Mouse (Mus musculus) hindbrain, embryonic 16.5 days (tissue): ENCODE measurements at regions not wholly inside any gene's neighbourhood (a gene's known extent, or its start where the extent isn't known, plus 50 kb on each side); places are given as distances from the start of the nearest gene placed in this dataset.
A peak's percentile ranks its signal among the peaks of the same experiment; 100 is the strongest.

Source experiments
- ATAC-seq: fragments of 200-750 bp; cut with Nextera tagmentation; 2 replicates; pipeline ENCODE4 v1.8.0; 2017; ENCODE audit warnings: moderate TSS enrichment, moderate library complexity
- H3K27ac ChIP-seq: fragments of 300-500 bp; sonication (generic); 2 replicates; pipeline ENCODE4 v1.5.1; 2014; ENCODE audit warnings: low read depth, mild to moderate bottlenecking, control low read depth, low read length, moderate library complexity
- H3K27me3 ChIP-seq: fragments of 300-500 bp; sonication (generic); replicated peaks from 2 replicates; pipeline ENCODE4 v1.6.1; 2014; ENCODE audit warnings: low read length; ENCODE audit not compliant: control insufficient read depth, insufficient read depth
- H3K36me3 ChIP-seq: fragments of 300-500 bp; sonication (generic); 2 replicates; pipeline ENCODE4 v1.6.1; 2014; ENCODE audit warnings: mild to moderate bottlenecking, low read length, moderate library complexity, mixed read lengths; ENCODE audit not compliant: control insufficient read depth, insufficient read depth
- H3K4me1 ChIP-seq: fragments of 300-500 bp; sonication (generic); 2 replicates; pipeline ENCODE4 v1.6.1; 2014; ENCODE audit warnings: low read depth, low read length; ENCODE audit not compliant: control insufficient read depth, insufficient read depth
- H3K4me2 ChIP-seq: fragments of 300-500 bp; sonication (generic); 2 replicates; pipeline ENCODE4 v1.6.1; 2014; ENCODE audit warnings: mild to moderate bottlenecking, low read length, control low read depth, moderate library complexity
- H3K4me3 ChIP-seq: fragments of 300-500 bp; sonication (generic); 2 replicates; pipeline ENCODE4 v1.5.1; 2014; ENCODE audit warnings: mild to moderate bottlenecking, low read length, control low read depth, moderate library complexity
- H3K9ac ChIP-seq: fragments of 300-500 bp; sonication (generic); 2 replicates; pipeline ENCODE4 v1.6.1; 2014; ENCODE audit warnings: low read depth, mild to moderate bottlenecking, control low read depth, low read length, moderate library complexity
- H3K9me3 ChIP-seq: fragments of 300-500 bp; sonication (generic); 2 replicates; pipeline ENCODE4 v1.6.1; 2014; ENCODE audit warnings: mild to moderate bottlenecking, low read length, moderate library complexity; ENCODE audit not compliant: control insufficient read depth
- WGBS: fragments of 180-500 bp; shearing (Covaris S2); extraction: QIAGEN DNeasy Blood & Tissue Kit; methylation state at CpG from one replicate; pipeline ENCODE4 v1.1.7; 2014; 5-methylcytosine and 5-hydroxymethylcytosine counted together

DNA sequence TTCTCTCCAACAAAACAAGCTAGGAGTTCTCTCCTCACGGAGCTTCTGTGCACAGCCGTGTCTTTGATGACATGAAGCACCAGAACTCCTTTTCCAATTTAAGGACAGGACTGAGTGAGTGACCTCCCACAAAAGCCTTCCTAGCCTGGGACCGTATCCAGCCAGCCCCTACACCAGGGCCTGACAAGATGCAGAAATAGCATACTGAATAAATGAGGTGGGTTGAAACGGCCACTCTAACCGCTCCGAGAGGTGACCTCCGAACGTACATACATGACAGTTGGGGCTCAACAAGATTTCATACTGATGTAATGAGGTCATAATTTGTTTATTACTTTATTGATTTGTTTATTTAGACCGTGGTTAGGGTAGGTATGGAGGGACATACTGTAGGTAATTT, 101.9 kb upstream of the Mrps22 start:
- no peak overlapping the region for H3K27ac ChIP-seq
- H3K27me3 ChIP-seq, result no peaks in the 10 kb centered on the region
- H3K4me3 ChIP-seq, result no peak overlapping the region
- ATAC-seq, result no peak
- no peaks in the 10 kb centered on the region for H3K4me1 ChIP-seq
- H3K4me2 ChIP-seq, result no peak overlapping the region
- no peaks in the 10 kb centered on the region for H3K9me3 ChIP-seq
- WGBS, result 85% methylated on average over 9 of the region's 9 CpGs
- no peaks in the 10 kb centered on the region for H3K36me3 ChIP-seq
- H3K9ac ChIP-seq, result no peak overlapping the region

DNA sequence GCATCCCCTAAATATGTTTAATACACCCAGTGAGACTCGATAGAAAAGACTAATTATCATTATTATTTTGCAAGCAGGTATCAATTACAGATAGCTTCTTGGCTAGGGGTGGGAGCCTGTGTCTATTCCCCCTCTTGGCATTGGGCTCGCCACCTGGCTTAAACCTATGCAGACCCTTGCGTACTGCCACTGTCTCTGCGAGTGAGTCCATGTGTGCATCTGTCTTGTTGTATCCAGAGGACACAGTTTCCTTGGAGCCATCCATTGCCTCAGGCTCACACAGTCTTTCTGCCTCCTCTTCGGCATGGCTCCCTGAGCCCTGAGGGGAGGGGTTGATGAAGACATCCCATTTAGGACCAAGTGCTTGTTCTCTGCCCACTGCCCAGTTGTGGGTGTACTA, 99.1 kb upstream of the Mrps22 start:
- 85% methylated on average over 5 of the region's 5 CpGs for WGBS
- no peaks in the 10 kb centered on the region for H3K9me3 ChIP-seq
- H3K27ac ChIP-seq, result no peak overlapping the region
- H3K27me3 ChIP-seq, result no peaks in the 10 kb centered on the region
- H3K4me2 ChIP-seq, result no peak overlapping the region
- no peaks in the 10 kb centered on the region for H3K36me3 ChIP-seq
- no peak for ATAC-seq
- H3K4me3 ChIP-seq, result no peak overlapping the region
- no peaks in the 10 kb centered on the region for H3K4me1 ChIP-seq
- H3K9ac ChIP-seq, result no peak overlapping the region

DNA sequence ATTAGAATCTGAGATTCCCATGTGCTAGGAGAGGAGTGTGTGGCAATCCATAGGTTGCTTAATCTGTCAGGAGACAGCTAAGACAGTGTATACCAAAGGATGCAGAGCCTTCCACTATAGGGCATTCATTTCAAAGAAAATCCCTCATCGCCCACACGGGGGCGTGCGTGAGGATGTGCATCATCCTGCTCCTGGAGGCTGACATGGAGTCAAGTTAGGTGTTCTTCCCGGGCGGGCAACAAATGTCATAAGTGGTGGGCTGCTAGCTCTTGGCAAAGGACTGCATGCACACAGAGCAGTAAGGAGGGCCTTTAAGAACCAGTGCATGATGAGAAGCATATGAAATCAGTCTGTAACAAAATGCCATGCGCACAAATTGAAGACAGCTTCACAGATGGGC, 95.7 kb upstream of the Mrps22 start:
- Histone ChIP-seq H3K27ac (no peak overlapping the region), H3K4me2 (no peak overlapping the region), H3K9me3 (no peaks in the 10 kb centered on the region), H3K4me1 (no peaks in the 10 kb centered on the region), H3K36me3 (no peaks in the 10 kb centered on the region), H3K27me3 (no peaks in the 10 kb centered on the region), H3K9ac (no peak overlapping the region), H3K4me3 (no peak overlapping the region)
- WGBS, result 43% methylated on average over 7 of the region's 7 CpGs
- no peak for ATAC-seq

DNA sequence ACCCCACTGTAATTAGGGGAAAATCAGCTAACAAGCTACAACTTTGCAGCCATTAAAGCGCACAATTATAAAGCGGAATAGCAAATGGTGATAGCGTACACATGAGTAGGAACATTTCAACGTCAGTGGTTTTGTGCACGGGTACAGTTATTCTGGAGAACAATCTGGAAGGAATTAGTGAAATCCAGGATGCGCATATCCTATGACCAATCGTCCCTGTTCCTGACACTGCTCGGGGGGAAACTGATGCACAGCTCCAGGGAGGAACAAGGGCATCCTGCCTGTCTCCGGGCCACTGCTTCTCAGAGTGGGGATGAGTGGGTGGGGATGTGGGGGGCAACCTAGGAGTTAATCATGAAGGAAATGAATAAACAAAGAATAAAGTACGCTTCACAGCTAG, 93.6 kb upstream of the Mrps22 start:
- H3K4me2 ChIP-seq, result no peak overlapping the region
- no peak overlapping the region for H3K4me3 ChIP-seq
- no peaks in the 10 kb centered on the region for H3K36me3 ChIP-seq
- 71% methylated on average over 10 of the region's 10 CpGs for WGBS
- no peaks in the 10 kb centered on the region for H3K27me3 ChIP-seq
- H3K27ac ChIP-seq, result no peak overlapping the region
- no peaks in the 10 kb centered on the region for H3K9me3 ChIP-seq
- H3K4me1 ChIP-seq, result no peaks in the 10 kb centered on the region
- H3K9ac ChIP-seq, result no peak overlapping the region
- ATAC-seq, result no peak

DNA sequence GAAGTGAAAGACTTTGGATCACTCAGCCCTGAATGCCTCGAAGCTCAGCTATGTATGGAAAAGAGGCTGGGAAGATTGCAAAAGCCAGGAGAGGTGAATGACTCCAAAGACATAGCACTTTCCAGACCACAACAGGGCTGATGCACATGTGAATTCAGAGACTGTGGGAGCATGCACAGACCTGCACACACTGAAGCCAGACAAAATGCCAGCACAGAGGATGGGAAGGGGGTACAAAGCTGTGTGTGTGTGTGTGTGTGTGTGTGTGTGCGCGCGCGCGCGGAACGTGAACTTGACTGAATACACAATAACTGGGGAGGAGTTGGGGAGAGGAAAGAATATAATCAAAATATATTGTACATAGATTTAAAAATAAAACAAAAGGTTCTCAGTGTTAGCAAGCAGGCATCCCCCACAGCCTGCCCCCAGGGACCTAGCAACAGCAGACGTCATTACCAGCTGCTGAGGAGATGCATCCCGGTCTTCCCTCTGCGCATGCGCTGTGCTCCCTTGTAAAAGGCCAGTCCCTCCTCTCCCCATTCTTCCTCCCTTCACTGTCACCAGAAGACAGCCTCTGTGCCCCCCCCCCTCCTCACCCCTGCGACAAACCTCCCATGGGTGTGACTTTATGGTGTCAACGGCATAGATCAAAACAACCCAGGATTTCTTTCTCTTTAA, 89.5 kb upstream of the Mrps22 start:
- H3K4me2 ChIP-seq, result no peak overlapping the region
- H3K27ac ChIP-seq, result no peak overlapping the region
- H3K4me1 ChIP-seq, result no peaks in the 10 kb centered on the region
- ATAC-seq, result peak; percentile 67; the same call in 1 of the 2 replicates
- no peaks in the 10 kb centered on the region for H3K9me3 ChIP-seq
- H3K36me3 ChIP-seq, result no peaks in the 10 kb centered on the region
- no peak overlapping the region for H3K9ac ChIP-seq
- 81% methylated on average over 14 of the region's 14 CpGs for WGBS
- no peaks in the 10 kb centered on the region for H3K27me3 ChIP-seq
- H3K4me3 ChIP-seq, result no peak overlapping the region

DNA sequence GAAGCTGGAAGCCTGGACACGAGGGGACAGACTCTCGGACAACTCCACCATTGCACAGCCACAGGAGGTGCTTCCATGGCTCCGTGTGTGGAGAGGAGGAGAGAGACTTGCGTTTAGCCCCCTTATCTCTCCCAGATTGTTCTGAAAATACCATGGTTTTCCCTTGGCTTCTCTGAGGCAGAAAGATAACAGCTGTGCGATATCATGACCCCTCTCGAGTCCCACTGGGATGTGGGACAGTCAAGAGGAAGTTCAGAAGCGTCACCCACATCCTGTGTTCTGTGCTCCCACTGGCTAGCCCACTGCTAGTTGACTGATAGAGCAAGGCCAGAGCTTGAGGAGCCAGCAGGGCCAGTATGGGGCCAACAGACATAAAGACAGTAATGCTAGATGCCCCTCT, 84.1 kb upstream of the Mrps22 start:
- 94% methylated on average over 7 of the region's 7 CpGs for WGBS
- no peaks in the 10 kb centered on the region for H3K36me3 ChIP-seq
- no peaks in the 10 kb centered on the region for H3K9me3 ChIP-seq
- no peak overlapping the region for H3K4me3 ChIP-seq
- ATAC-seq, result no peak
- H3K9ac ChIP-seq, result no peak overlapping the region
- no peak overlapping the region for H3K27ac ChIP-seq
- H3K4me2 ChIP-seq, result no peak overlapping the region
- H3K4me1 ChIP-seq, result no peaks in the 10 kb centered on the region
- no peaks in the 10 kb centered on the region for H3K27me3 ChIP-seq

DNA sequence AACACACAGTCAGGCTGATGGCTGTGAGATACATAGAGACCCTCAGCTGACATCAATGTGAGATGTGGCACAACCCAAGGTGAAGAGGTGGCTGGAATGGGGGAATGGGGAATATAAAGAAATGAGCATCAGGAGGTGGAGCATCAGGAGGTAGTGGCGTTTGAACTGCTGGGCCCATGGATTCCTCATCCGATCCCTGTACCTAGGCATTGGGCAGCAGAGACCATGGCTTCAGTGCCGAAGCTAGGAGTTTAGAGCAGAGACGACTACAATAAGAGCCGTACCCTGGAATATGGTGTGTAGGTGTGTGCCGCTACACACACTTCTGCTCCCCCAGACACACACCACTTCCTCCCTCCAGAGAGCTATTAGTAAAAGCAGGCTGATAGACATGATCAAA, 82.9 kb upstream of the Mrps22 start:
- H3K4me1 ChIP-seq, result no peaks in the 10 kb centered on the region
- H3K4me3 ChIP-seq, result no peak overlapping the region
- no peak overlapping the region for H3K4me2 ChIP-seq
- H3K27ac ChIP-seq, result no peak overlapping the region
- H3K9ac ChIP-seq, result no peak overlapping the region
- no peak for ATAC-seq
- H3K36me3 ChIP-seq, result no peaks in the 10 kb centered on the region
- WGBS, result 86% methylated on average over 6 of the region's 6 CpGs
- no peaks in the 10 kb centered on the region for H3K27me3 ChIP-seq
- H3K9me3 ChIP-seq, result no peaks in the 10 kb centered on the region

DNA sequence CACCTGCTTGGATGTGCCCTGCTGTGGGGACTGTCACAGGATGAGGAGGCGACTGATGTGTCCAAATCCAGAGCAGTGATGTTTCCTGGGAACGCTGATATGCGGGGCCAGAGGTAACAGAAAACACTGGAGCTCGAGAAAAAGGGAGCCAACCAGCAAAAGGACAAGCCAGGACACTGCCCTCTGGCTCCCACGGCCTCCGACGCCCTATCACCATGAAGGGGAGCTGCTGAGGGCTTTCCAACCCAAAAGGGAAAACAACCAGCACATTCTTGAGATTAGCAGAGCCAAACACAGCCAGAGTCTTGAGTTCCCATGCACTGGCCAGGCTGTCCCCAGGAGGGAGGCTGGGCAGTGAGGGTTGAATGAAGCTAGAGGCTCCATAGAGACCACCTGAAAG, 74.2 kb upstream of the Mrps22 start:
- Histone ChIP-seq H3K4me2 (no peak overlapping the region), H3K9me3 (no peaks in the 10 kb centered on the region), H3K27me3 (no peaks in the 10 kb centered on the region), H3K9ac (no peak overlapping the region), H3K27ac (no peak overlapping the region), H3K36me3 (no peaks in the 10 kb centered on the region), H3K4me1 (no peaks in the 10 kb centered on the region), H3K4me3 (no peak overlapping the region)
- no peak for ATAC-seq
- WGBS, result 86% methylated on average over 7 of the region's 7 CpGs

DNA sequence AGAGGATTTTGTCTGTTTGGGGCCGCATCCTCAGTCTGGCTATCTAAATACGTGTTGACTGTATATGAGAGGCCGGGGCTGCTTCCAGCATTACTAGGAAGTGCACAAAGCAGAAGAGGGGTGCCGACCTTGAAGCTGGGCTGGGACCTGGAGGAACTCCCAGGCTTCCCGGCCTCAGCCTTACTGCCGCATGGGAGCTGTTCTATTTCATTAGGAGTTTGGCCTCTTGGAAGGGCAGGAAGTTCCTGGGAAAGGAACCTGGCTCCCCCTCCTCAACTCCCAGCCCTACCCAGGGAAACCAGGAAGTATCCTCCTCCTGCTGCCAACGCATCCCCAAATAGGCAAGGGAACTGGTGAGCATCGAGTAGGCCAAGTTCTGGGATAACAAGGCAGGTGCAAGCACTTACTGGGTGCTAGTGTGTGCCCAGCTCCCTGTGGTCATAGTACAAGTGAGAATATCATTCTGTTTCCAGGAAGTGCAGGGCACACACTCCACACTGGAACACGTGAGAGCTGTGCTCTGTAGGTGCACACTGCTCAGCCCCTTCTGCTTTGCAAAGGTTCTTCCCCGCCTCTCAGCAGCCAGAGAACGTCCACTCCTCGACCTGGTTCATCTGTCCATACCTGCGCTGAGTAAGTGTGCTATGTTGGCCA, 72.1 kb upstream of the Mrps22 start:
- Histone ChIP-seq H3K4me1 (no peaks in the 10 kb centered on the region), H3K4me3 (no peak overlapping the region), H3K36me3 (no peaks in the 10 kb centered on the region), H3K9me3 (no peaks in the 10 kb centered on the region), H3K27ac (no peak overlapping the region), H3K9ac (no peak overlapping the region), H3K4me2 (no peak overlapping the region), H3K27me3 (no peaks in the 10 kb centered on the region)
- ATAC-seq, result no peak
- WGBS, result 90% methylated on average over 13 of the region's 13 CpGs
